Mouse (Mus musculus) midbrain, embryonic 11.5 days (tissue): ENCODE results near the gene Cs. TPM values are rescaled to one million over a fixed set of nuclear protein-coding genes. Genes with fewer than 3 reads are reported as not detected.
A peak's percentile ranks its signal among the peaks of the same experiment; 100 is the strongest.
"Not testable (repeated sequence)": the region's sequence is repeated elsewhere in the genome, so short reads cannot be mapped to it uniquely, and the experiment has no call there.

Source experiments
- ATAC-seq: fragments of 200-750 bp; cut with Nextera tagmentation; 2 replicates; pipeline ENCODE4 v1.8.0; 2017; ENCODE audit warnings: moderate TSS enrichment, moderate library complexity; ENCODE audit not compliant: low FRiP score
- DNase-seq: peaks from one replicate; pipeline ENCODE4 v3.0.0; 2015; ENCODE audit warnings: low spot score; ENCODE audit errors: missing footprints
- H3K27ac ChIP-seq: fragments of 300-500 bp; sonication (generic); 2 replicates; pipeline ENCODE4 v1.5.1; 2014; ENCODE audit warnings: low read depth, low read length
- H3K27me3 ChIP-seq: fragments of 300-500 bp; sonication (generic); 2 replicates; pipeline ENCODE4 v1.6.1; 2014; ENCODE audit warnings: mild to moderate bottlenecking, low read length, moderate library complexity, mixed read lengths; ENCODE audit not compliant: control insufficient read depth, insufficient read depth
- H3K36me3 ChIP-seq: fragments of 300-500 bp; sonication (generic); 2 replicates; pipeline ENCODE4 v1.6.1; 2014; ENCODE audit warnings: mild to moderate bottlenecking, low read length, moderate library complexity, mixed read lengths; ENCODE audit not compliant: control insufficient read depth, insufficient read depth
- H3K4me1 ChIP-seq: fragments of 300-500 bp; sonication (generic); 2 replicates; pipeline ENCODE4 v1.6.1; 2014; ENCODE audit warnings: low read length; ENCODE audit not compliant: control insufficient read depth, insufficient read depth
- H3K4me2 ChIP-seq: fragments of 300-500 bp; sonication (generic); 2 replicates; pipeline ENCODE4 v1.6.1; 2014; ENCODE audit warnings: mild to moderate bottlenecking, moderate library complexity
- H3K4me3 ChIP-seq: fragments of 300-500 bp; sonication (generic); 2 replicates; pipeline ENCODE4 v1.5.1; 2014; ENCODE audit warnings: low read depth, low read length
- H3K9ac ChIP-seq: fragments of 300-500 bp; sonication (generic); 2 replicates; pipeline ENCODE4 v1.6.1; 2014; ENCODE audit warnings: low read length
- H3K9me3 ChIP-seq: fragments of 300-500 bp; sonication (generic); 2 replicates; pipeline ENCODE4 v1.6.1; 2016; ENCODE audit warnings: low read length; ENCODE audit not compliant: control insufficient read depth
- WGBS: fragments of 180-500 bp; shearing (Covaris S2); extraction: QIAGEN DNeasy Blood & Tissue Kit; methylation state at CpG from one replicate; pipeline ENCODE4 v1.1.7; 2014; 5-methylcytosine and 5-hydroxymethylcytosine counted together
- polyA plus RNA-seq: library from polyadenylated mRNA; unstranded; fragments of >200 nt; fragmentation: Nextera tagmentation; extraction: Ambion mirVana; gene quantifications from 2 replicates; pipeline ENCODE4 v1.2.1, GENCODE M21; 2014

The Cs gene
- polyA plus RNA-seq, 1 experiment from 2014 or later: 248 TPM

DNA sequence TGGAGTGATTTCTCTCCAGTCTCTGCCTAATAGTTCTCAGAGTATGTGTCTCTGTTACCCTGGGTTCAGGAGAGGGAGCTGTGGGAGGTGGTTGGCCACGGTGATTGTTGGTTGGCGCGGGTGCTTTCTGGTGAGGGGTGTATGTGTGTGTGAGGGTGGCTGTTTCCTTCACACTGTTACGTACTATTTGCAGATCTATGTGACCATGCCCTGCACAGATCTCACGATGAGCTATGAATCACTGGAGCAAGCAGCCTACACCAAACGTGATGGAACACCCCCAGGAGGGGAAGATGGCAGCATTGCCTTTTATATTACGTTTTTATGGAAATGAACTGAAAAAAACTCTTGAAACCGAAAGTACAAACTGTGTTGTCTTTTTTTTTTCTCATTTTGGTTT lies 10.7 kb upstream of the Cs start:
- no peak overlapping the region for H3K9ac ChIP-seq
- no peak overlapping the region for H3K27ac ChIP-seq
- no peak overlapping the region for H3K4me3 ChIP-seq
- WGBS: 95% methylated on average over 8 of the region's 8 CpGs
- DNase-seq (no peak), ATAC-seq (no peak)
- peaks cover 9% of the 10 kb centered on the region for H3K4me1 ChIP-seq
- no peaks in the 10 kb centered on the region for H3K9me3 ChIP-seq
- peaks cover 21% of the 10 kb centered on the region for H3K36me3 ChIP-seq
- H3K27me3 ChIP-seq: no peaks in the 10 kb centered on the region
- H3K4me2 ChIP-seq: no peak overlapping the region

GRCm38 (mm10) chr10:128327610-128328009 lies 9.9 kb upstream of the Cs start:
- Histone ChIP-seq H3K9me3 (no peaks in the 10 kb centered on the region), H3K9ac (no peak overlapping the region), H3K4me1 (peaks cover 9% of the 10 kb centered on the region), H3K27ac (no peak overlapping the region), H3K4me2 (no peak overlapping the region), H3K4me3 (no peak overlapping the region), H3K36me3 (peaks cover 21% of the 10 kb centered on the region), H3K27me3 (no peaks in the 10 kb centered on the region)
- 93% methylated on average over 10 of the region's 10 CpGs for WGBS
- ATAC-seq: no peak
- DNase-seq: no peak

DNA sequence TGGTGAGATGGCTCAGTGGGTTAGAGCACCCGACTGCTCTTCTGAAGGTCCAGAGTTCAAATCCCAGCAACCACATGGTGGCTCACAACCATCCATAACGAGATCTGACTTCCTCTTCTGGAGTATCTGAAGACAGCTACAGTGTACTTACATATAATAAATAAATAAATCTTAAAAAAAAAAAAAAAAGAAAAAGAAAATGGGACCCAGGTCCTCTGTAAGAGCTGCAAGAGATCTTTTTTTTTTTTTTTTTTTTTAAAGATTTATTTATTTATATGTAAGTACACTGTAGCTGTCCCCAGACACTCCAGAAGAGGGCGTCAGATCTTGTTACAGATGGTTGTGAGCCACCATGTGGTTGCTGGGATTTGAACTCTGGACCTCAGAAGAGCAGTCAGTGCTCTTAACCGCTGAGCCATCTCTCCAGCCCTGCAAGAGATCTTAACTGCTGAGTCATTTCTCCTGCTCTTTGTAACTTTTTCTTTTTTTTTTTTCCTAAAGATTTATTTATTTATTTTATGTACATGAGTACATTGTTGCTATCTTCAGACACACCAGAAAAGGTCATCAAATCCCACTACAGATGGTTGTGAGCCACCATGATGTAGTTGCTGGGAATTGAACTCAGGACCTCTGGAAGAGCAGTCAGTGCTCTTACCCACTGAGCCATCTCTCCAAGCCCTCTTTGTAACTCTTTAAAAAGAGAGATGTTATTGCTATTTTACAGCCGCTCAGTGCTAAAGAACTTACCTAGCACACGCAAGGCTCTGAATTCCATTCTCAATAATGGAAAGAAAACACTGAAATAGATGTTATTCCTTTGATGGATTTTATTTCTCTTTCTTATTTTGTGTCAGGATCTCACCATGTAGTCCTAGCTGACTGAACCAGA lies 4.9 kb upstream of the Cs start:
- not testable (repeated sequence) for DNase-seq, H3K9me3 ChIP-seq, H3K4me3 ChIP-seq, H3K36me3 ChIP-seq, H3K9ac ChIP-seq, ATAC-seq, H3K4me2 ChIP-seq, H3K27ac ChIP-seq, H3K27me3 ChIP-seq, H3K4me1 ChIP-seq
- WGBS: 84% methylated on average over 6 of the region's 6 CpGs

DNA sequence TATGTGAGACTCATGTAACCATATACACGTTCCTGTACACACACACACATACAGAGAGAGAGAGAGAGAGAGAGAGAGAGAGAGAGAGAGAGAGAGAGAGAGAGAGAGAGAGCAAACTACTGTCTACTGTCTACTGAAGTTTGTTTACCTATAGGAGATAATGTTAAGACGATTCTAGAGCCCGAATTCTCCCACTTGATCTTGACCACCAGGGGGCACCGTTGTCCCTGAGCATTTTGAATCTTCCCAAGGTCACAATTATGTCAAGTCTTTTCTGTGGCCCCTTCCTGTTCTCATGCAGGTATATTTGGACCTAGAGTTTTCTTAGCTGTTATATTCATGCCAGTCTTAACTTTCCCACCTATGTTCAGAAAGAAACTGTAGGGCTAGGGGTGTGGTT lies 2.0 kb upstream of the Cs start:
- no peaks in the 10 kb centered on the region for H3K36me3 ChIP-seq
- no peak overlapping the region for H3K9ac ChIP-seq
- no peak overlapping the region for H3K27ac ChIP-seq
- no peak for ATAC-seq
- 6% methylated on average over 4 of the region's 4 CpGs for WGBS
- peaks cover 14% of the 10 kb centered on the region for H3K4me1 ChIP-seq
- no peak overlapping the region for H3K4me2 ChIP-seq
- no peak overlapping the region for H3K4me3 ChIP-seq
- DNase-seq: peak; percentile 95
- no peaks in the 10 kb centered on the region for H3K27me3 ChIP-seq
- no peaks in the 10 kb centered on the region for H3K9me3 ChIP-seq

DNA sequence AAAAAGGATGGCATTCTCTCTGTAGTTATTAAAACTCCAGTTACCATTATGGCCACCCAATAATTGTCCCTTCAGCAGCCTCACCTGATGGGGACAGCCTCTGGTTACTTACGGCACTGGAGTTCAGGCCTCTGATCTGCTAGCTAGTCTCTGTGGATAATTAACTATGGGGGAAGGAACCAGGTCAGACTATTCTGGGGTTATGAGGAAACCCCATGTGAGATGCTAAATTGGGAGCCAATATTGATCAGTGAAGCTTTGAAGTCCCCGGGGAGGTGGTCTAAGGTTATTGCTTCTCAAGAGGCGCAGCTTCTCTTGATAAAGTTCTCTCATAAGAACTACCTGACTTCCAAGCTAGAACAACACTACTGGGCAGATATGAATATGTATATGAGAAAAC lies 1.3 kb upstream of the Cs start:
- H3K9ac ChIP-seq: no peak overlapping the region
- peaks cover 14% of the 10 kb centered on the region for H3K4me1 ChIP-seq
- H3K4me2 ChIP-seq: no peak overlapping the region
- no peak overlapping the region for H3K4me3 ChIP-seq
- no peaks in the 10 kb centered on the region for H3K36me3 ChIP-seq
- H3K27ac ChIP-seq: no peak overlapping the region
- DNase-seq: peak; percentile 44
- 90% methylated on average over 3 of the region's 3 CpGs for WGBS
- no peaks in the 10 kb centered on the region for H3K27me3 ChIP-seq
- no peaks in the 10 kb centered on the region for H3K9me3 ChIP-seq
- ATAC-seq: no peak

DNA sequence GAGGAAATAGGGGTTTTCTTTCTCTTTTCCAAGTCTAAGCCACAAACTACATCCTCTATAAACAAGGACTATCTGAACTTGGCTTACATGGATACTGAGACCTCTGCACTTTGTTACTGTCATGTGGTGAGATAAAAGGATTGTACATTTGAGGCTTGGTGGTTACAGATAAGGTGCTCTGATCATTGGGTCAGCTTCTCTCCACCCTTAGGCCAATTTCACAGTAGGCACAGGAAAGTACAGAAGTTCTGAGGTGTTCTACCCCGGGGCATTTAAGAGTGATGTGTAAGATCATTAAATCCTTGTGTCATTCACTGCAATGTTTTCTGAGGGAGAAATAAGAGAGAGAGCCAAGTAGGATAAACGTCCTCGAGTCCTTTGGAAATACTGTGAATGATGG lies 937 bp upstream of the Cs start:
- WGBS: 90% methylated on average over 3 of the region's 3 CpGs
- no peak overlapping the region for H3K9ac ChIP-seq
- peak overlapping the region; percentile 91; the same call in 1 of the 2 replicates for H3K4me2 ChIP-seq
- no peak overlapping the region for H3K4me3 ChIP-seq
- H3K4me1 ChIP-seq: peaks cover 14% of the 10 kb centered on the region
- DNase-seq (peak; percentile 8), ATAC-seq (no peak)
- H3K9me3 ChIP-seq: no peaks in the 10 kb centered on the region
- H3K27ac ChIP-seq: no peak overlapping the region
- no peaks in the 10 kb centered on the region for H3K27me3 ChIP-seq
- no peaks in the 10 kb centered on the region for H3K36me3 ChIP-seq

DNA sequence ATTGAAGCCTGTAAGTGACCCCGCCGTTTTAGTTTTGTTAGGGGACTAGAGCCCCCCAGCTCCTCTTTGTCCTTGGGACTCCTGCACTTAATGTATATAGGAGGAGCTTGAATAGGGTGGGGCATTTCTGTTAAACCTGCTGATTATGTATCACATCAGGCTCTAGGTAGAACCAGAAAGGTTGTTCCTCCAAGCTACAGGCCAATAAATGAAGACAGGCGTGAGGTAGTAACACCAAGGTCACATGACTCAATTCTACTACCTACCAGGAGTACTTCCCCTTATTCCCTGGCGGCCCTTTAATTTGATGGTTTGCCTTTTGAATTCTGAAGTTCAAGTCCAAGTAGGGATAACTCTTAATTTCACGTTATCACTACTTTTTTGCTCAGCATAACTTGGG lies 881 bp downstream of the Cs start:
- WGBS: 26% methylated on average over 5 of the region's 5 CpGs
- Histone ChIP-seq H3K4me1 (peaks cover 14% of the 10 kb centered on the region), H3K27me3 (no peaks in the 10 kb centered on the region), H3K4me2 (peak overlapping the region; percentile 91), H3K27ac (peak overlapping the region; percentile 83), H3K4me3 (peak overlapping the region; percentile 98), H3K9me3 (no peaks in the 10 kb centered on the region), H3K9ac (peak overlapping the region; percentile 94), H3K36me3 (no peaks in the 10 kb centered on the region)
- DNase-seq (no peak), ATAC-seq (no peak)

DNA sequence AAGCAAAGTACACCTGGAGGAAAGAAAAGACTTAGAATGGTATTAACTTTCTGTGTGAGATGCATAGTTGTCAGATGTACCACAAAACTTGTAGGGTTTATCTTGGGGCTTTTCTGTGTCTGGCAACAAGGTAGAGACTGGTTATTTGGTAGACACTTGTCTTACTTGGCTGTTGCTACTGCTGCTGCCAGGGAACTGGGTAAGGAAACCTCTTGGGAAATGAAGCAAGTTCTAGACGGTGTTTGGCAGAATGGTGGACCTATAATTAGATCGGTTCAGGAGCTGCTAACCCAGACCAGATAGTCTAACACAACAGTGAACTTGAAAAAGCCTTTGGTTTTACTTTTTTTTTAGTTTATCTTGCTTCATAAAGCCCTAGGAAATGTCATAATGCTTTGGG lies 1.4 kb downstream of the Cs start:
- DNase-seq: no peak
- peak overlapping the region; percentile 94; the same call in 1 of the 2 replicates for H3K9ac ChIP-seq
- peaks cover 14% of the 10 kb centered on the region for H3K4me1 ChIP-seq
- ATAC-seq: no peak
- H3K4me3 ChIP-seq: peak overlapping the region; percentile 98; the same call in 1 of the 2 replicates
- 73% methylated on average over 2 of the region's 2 CpGs for WGBS
- H3K36me3 ChIP-seq: no peaks in the 10 kb centered on the region
- peak overlapping the region; percentile 91 for H3K4me2 ChIP-seq
- no peak overlapping the region for H3K27ac ChIP-seq
- H3K9me3 ChIP-seq: no peaks in the 10 kb centered on the region
- no peaks in the 10 kb centered on the region for H3K27me3 ChIP-seq

DNA sequence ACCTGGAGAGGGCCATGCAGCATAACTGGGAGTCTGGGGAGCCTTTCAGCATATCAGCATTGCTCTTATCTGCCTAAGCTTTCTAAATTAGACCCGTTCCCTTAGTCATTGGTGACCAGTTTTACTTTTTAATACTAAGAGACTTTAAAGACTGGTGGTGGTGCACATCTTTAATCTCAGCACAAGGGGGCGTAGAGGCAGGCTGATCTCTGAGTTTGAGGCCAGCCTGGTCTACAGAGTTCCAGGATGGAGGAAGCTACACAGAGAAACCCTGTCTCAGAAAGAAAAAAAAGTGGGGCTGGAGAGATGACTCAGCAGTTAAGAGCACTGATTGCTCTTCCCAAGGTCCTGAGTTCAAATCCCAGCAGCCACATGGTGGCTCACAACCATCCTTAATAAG lies 2.7 kb downstream of the Cs start:
- Histone ChIP-seq H3K27ac (no peak overlapping the region), H3K4me3 (no peak overlapping the region), H3K4me1 (peaks cover 14% of the 10 kb centered on the region), H3K27me3 (no peaks in the 10 kb centered on the region), H3K4me2 (no peak overlapping the region), H3K9me3 (no peaks in the 10 kb centered on the region), H3K9ac (no peak overlapping the region), H3K36me3 (no peaks in the 10 kb centered on the region)
- no peak for DNase-seq
- no peak for ATAC-seq
- WGBS: 86% methylated on average over 2 of the region's 2 CpGs
